Mouse (Mus musculus): ENCODE data around the gene Tnfsf13b.

- TF ChIP-seq POLR2A (IDR thresholded peaks at IDR 0.05; ENCODE audit: low read depth, low read length) (no peak), CTCF (IDR thresholded peaks at IDR 0.05; ENCODE audit: extremely low read depth, insufficient read length, insufficient replicate concordance, low read depth, low read length) (no peak)
Observed at GRCm38 (mm10) chr8:9979746-9980145, 26.5 kb upstream of the Tnfsf13b start.
